Mouse (Mus musculus) kidney, postnatal 0 days (tissue): ENCODE measurements around the gene Lemd1. TPM values are rescaled to one million over a fixed set of nuclear protein-coding genes. Genes with fewer than 3 reads are reported as not detected.

ENCODE experiments used
- ATAC-seq: fragments of 200-750 bp; cut with Nextera tagmentation; replicated peaks from 2 replicates; pipeline ENCODE4 v1.8.0; 2017; ENCODE audit warnings: low read depth, moderate number of reproducible peaks, moderate TSS enrichment, moderate library complexity; ENCODE audit not compliant: low FRiP score
- DNase-seq: peaks from one replicate; pipeline ENCODE4 v3.0.0-alpha.2; 2016; ENCODE audit warnings: low spot score
- H3K27ac ChIP-seq: fragments of 300-500 bp; sonication (generic); 2 replicates; pipeline ENCODE4 v1.5.1; 2014; ENCODE audit warnings: mild to moderate bottlenecking
- H3K27me3 ChIP-seq: fragments of 300-500 bp; sonication (generic); 2 replicates; pipeline ENCODE4 v1.6.1; 2014; ENCODE audit warnings: low read length, mixed read lengths; ENCODE audit not compliant: insufficient read depth
- H3K36me3 ChIP-seq: fragments of 300-500 bp; sonication (generic); 2 replicates; pipeline ENCODE4 v1.6.1; 2014; ENCODE audit warnings: low read length, mixed read lengths; ENCODE audit not compliant: insufficient read depth
- H3K4me1 ChIP-seq: fragments of 300-500 bp; sonication (generic); replicated peaks from 2 replicates; pipeline ENCODE4 v1.6.1; 2014; ENCODE audit warnings: antibody characterized with exemption, low read length, mixed read lengths; ENCODE audit not compliant: insufficient read depth
- H3K4me2 ChIP-seq: fragments of 300-500 bp; sonication (generic); 2 replicates; pipeline ENCODE4 v1.6.1; 2014; ENCODE audit warnings: mild to moderate bottlenecking, low read length, moderate library complexity, mixed read lengths
- H3K4me3 ChIP-seq: fragments of 300-500 bp; sonication (generic); replicated peaks from 2 replicates; pipeline ENCODE4 v1.5.1; 2014; ENCODE audit warnings: low read depth, low read length
- H3K9ac ChIP-seq: fragments of 300-500 bp; sonication (generic); 2 replicates; pipeline ENCODE4 v1.6.1; 2014; ENCODE audit warnings: low read depth, low read length
- H3K9me3 ChIP-seq: fragments of 300-500 bp; sonication (generic); replicated peaks from 2 replicates; pipeline ENCODE4 v1.6.1; 2016; ENCODE audit warnings: low read length, inconsistent platforms, mixed read lengths
- CTCF ChIP-seq: IDR thresholded peaks from 2 replicates; pipeline ENCODE4 v1.5.1; 2016; ENCODE audit warnings: antibody characterized with exemption, low read depth, mild to moderate bottlenecking, moderate library complexity
- WGBS: fragments of 180-500 bp; shearing (Covaris S2); extraction: QIAGEN DNeasy Blood & Tissue Kit; methylation state at CpG from one replicate; pipeline ENCODE4 v1.1.7; 2014; 5-methylcytosine and 5-hydroxymethylcytosine counted together
- polyA plus RNA-seq: library from polyadenylated mRNA; unstranded; fragments of >200 nt; fragmentation: Nextera tagmentation; extraction: Ambion mirVana; gene quantifications from 2 replicates; pipeline ENCODE4 v1.2.1, GENCODE M21; 2015

Gene Lemd1
- polyA plus RNA-seq, 1 experiment from 2014 or later, result 0.37 TPM

DNA sequence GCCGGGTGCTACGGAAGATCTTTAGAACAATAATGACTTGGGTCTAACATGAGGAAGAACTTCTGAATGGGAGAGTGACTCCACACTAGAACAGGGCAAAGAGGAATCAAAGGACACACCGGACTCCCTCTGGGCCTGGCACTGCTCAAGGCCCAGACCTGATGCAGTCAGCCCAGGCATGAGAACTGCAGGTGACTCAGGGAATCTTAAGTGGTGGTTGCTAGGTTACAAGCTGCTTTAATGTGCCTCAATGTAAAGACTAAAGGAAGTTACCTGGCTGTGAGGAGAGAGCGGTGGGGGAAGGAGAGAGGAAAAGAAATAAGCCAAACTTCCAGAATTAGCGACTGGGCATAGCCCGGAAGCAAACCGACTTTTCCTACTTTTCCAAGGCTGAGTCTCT is 104.3 kb downstream of the Lemd1 start:
- Histone ChIP-seq H3K9ac (no peak overlapping the region), H3K4me1 (peaks cover 21% of the 10 kb centered on the region), H3K36me3 (no peaks in the 10 kb centered on the region), H3K27ac (no peak overlapping the region), H3K27me3 (peaks cover 9% of the 10 kb centered on the region; the same call in 1 of the 2 replicates), H3K4me2 (no peak overlapping the region), H3K9me3 (no peaks in the 10 kb centered on the region), H3K4me3 (no peak overlapping the region)
- TF ChIP-seq CTCF, result no peak
- 74% methylated on average over 7 of the region's 7 CpGs for WGBS
- no peak for ATAC-seq
- DNase-seq, result no peak

DNA sequence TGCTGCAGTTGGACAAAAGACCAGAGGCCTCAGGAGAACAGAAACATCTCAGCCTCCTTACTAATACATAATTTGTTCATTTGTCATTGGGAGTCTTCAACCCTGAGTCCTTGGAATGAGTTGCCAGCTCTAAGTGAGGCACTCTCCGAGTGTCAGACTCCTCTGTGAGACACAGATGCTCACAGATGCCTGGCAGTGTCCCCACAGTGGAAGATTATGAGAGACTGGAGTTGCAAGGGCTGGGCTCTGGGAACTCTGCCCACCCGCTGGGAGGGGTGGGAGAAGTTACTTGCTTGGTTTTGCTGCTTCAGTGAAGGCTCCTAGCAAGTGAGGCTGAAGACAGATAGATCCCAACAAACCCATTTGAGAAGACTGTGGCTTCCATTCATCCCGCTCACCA is 104.8 kb downstream of the Lemd1 start:
- ATAC-seq, result no peak
- H3K27me3 ChIP-seq, result peaks cover 9% of the 10 kb centered on the region; the same call in 1 of the 2 replicates
- H3K27ac ChIP-seq, result no peak overlapping the region
- TF ChIP-seq CTCF, result no peak
- H3K9ac ChIP-seq, result no peak overlapping the region
- peaks cover 20% of the 10 kb centered on the region for H3K4me1 ChIP-seq
- no peaks in the 10 kb centered on the region for H3K36me3 ChIP-seq
- H3K4me3 ChIP-seq, result no peak overlapping the region
- H3K9me3 ChIP-seq, result no peaks in the 10 kb centered on the region
- 77% methylated on average over 3 of the region's 3 CpGs for WGBS
- H3K4me2 ChIP-seq, result no peak overlapping the region
- no peak for DNase-seq

DNA sequence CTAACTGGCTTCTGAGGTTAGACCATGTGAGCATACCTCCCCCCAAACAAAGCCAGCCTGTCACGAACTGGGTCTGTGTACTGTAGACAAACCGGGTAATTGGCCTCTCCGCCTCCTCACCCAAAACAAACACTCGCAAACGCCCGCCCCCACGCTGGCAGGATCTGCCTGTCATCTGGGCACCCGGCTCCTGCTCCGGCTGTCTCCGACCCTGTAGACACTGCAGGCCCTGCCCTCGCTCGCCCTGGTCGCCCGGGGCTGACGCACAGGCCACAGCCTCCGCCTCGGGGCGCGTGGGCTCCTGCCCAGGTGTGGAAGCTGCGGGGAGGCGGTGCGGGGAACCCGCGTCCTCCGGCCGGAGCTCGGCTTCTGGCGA is 107.2 kb downstream of the Lemd1 start, which contains the start of gene Klhdc8a:
Gene Klhdc8a, plus strand, starts transcription at position 202 of the 376 bp plus-strand sequence.
- DNase-seq (peak; percentile 60), ATAC-seq (peak; percentile 61)
- no peak for TF ChIP-seq CTCF
- peaks cover 9% of the 10 kb centered on the region; the same call in 1 of the 2 replicates for H3K27me3 ChIP-seq
- no peaks in the 10 kb centered on the region for H3K9me3 ChIP-seq
- peak within 1 kb of the TSS; percentile 55 for H3K4me3 ChIP-seq
- peak within 1 kb of the TSS; percentile 66 for H3K27ac ChIP-seq
- peaks cover 4% of the 10 kb centered on the region for H3K4me1 ChIP-seq
- WGBS, result 2% methylated on average over 28 of the region's 28 CpGs
- peak within 1 kb of the TSS; percentile 97 for H3K4me2 ChIP-seq
- no peaks in the 10 kb centered on the region for H3K36me3 ChIP-seq
- H3K9ac ChIP-seq, result peak within 1 kb of the TSS; percentile 66

DNA sequence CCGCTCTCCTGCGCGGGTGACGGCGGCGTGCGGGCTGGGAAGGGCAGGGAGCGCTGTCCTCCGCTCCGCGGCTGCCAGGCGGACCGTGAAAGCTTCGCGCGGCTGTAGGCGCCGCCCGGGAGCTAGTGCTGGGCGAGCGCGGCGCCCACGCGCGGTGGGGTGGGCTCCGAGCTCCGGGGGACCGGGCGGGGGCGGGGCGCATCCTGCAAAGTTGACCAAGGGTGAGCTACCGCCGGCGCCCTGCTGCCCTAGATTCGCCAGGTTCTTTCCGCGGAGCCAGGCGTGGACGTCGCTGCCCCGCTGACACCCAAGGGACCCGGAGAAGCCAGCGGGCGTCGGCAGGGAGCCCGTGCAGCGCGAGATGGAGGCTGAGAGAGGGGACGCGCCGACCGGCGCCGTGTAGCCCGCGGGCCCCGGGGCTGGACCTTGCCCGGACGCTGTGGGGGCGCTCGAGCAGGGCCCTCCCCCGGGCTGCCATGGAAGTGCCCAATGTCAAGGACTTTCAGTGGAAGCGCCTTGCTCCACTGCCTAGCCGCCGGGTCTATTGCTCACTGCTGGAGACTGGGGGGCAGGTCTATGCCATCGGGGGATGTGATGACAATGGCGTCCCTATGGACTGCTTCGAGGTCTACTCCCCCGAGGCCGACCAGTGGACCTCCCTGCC is 107.7 kb downstream of the Lemd1 start:
- Histone ChIP-seq H3K4me3 (peak overlapping the region; percentile 55), H3K27me3 (peaks cover 9% of the 10 kb centered on the region; the same call in 1 of the 2 replicates), H3K36me3 (no peaks in the 10 kb centered on the region), H3K9me3 (no peaks in the 10 kb centered on the region), H3K27ac (peak overlapping the region; percentile 66), H3K9ac (peak overlapping the region; percentile 66), H3K4me2 (peak overlapping the region; percentile 97), H3K4me1 (peaks cover 4% of the 10 kb centered on the region)
- no peak for DNase-seq
- TF ChIP-seq CTCF, result no peak
- WGBS, result 2% methylated on average over 50 of the region's 71 CpGs
- ATAC-seq, result peak; percentile 76

DNA sequence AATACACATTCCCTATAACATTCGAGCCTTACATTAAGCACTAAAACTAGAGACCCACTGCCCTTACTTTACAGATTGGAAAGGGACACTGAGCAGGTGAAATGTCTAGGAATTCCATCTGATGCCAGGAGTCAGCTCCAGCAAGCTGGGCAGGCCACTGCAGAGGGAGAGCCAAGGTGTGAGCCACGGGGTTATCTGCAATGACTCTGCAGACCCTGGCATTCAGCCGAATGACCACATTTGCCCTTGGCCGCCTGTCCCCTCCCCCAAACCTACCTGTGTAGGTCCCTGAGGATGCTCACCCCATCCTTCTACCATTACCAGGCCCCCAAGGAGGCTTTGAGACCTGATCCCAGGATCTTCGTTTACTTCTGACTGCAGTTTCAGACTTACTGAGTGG is 108.5 kb downstream of the Lemd1 start:
- TF ChIP-seq CTCF, result no peak
- peaks cover 9% of the 10 kb centered on the region; the same call in 1 of the 2 replicates for H3K27me3 ChIP-seq

DNA sequence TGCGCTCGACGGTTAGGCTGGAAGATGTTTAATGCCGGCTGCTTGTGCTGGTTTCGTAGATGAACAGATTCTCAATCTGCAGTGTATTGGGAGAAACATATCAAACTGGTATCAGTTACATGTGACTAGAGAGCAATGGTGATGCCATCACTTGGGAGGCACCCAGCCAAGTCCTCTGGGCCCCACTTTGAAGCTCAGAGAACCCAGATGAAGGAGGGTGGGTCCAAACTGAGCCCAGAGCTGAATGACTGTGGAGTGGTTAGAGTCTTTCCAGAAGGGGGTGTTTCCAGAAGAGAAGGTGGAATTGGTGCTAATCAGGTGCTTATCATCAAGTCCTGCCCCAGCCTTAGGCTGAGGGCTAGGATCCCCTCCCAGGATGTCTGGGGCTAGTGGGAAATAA is 110.0 kb downstream of the Lemd1 start:
- 83% methylated on average over 5 of the region's 5 CpGs for WGBS
- TF ChIP-seq CTCF, result no peak
- no peaks in the 10 kb centered on the region for H3K36me3 ChIP-seq
- no peaks in the 10 kb centered on the region for H3K9me3 ChIP-seq
- H3K9ac ChIP-seq, result no peak overlapping the region
- H3K4me3 ChIP-seq, result no peak overlapping the region
- H3K27ac ChIP-seq, result no peak overlapping the region
- ATAC-seq (no peak), DNase-seq (no peak)
- H3K27me3 ChIP-seq, result peaks cover 9% of the 10 kb centered on the region; the same call in 1 of the 2 replicates
- H3K4me1 ChIP-seq, result peaks cover 4% of the 10 kb centered on the region
- no peak overlapping the region for H3K4me2 ChIP-seq

More for the DNA sequence above, 108.5 kb downstream of the Lemd1 start:
- no peaks in the 10 kb centered on the region for H3K9me3 ChIP-seq
- ATAC-seq (no peak), DNase-seq (no peak)
- 75% methylated on average over 5 of the region's 5 CpGs for WGBS
- H3K4me3 ChIP-seq, result no peak overlapping the region
- H3K27ac ChIP-seq, result no peak overlapping the region
- H3K9ac ChIP-seq, result no peak overlapping the region
- peak overlapping the region; percentile 97 for H3K4me2 ChIP-seq
- no peaks in the 10 kb centered on the region for H3K36me3 ChIP-seq
- peaks cover 4% of the 10 kb centered on the region for H3K4me1 ChIP-seq
